Mouse (Mus musculus): ENCODE data around the gene Lrrn4cl. TPM values are rescaled to one million over a fixed set of nuclear protein-coding genes. Genes with fewer than 3 reads are reported as not detected.
"Not testable (repeated sequence)": the region's sequence is repeated elsewhere in the genome, so short reads cannot be mapped to it uniquely, and the experiment has no call there.

The Lrrn4cl gene
- polyA plus RNA-seq, 1 experiment from 2014 or later, result 2.4 TPM

DNA sequence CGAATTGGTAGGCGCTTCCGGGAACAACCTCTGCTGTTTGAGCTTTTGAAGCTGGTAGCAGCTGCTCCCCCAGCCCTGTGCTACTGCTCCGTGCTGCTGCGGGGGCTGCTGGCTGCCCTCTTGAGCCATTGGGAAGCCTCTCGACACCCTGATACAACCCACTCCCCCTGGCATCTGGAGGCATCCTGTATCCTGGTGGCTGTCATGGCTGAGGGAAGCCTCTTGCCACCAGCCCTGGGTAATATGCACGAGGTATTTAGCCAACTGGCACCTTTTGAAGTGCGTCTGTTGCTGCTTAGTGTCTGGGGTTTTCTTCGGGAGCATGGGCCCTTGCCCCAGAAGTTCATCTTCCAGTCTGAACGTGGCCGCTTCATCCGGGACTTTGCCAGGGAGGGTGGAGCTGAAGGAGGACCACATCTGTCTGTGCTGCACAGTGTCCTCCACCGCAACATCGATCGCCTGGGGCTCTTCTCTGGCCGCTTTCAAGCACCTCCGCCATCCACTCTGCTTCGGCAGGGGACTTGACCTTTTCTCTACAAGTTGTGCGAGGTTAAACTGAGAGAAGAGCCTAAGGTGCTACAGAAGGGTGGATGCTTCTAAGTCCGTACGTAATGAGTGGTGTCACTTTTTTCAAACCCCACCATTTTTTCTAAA lies 46.8 kb downstream of the Lrrn4cl start:
- Histone ChIP-seq H3K27ac (replicated peaks; ENCODE audit: low read depth, low read length) (peak overlapping the region; percentile 88), H3K4me1 (ENCODE audit: control insufficient read depth, insufficient read depth, low read length) (peaks cover 16% of the 10 kb centered on the region), H3K4me2 (ENCODE audit: low read depth, low read length) (peak overlapping the region; percentile 58), H3K9ac (ENCODE audit: low read depth, low read length) (peak overlapping the region; percentile 55), H3K4me3 (ENCODE audit: low read depth, low read length) (peak overlapping the region; percentile 98), H3K36me3 (ENCODE audit: control insufficient read depth, insufficient read depth, low read length) (peaks cover 26% of the 10 kb centered on the region)
- ATAC-seq (ENCODE audit: low read depth) (peak; percentile 32), DNase-seq (ENCODE audit: low spot score) (peak; percentile 43)
- H3K9me3 ChIP-seq (ENCODE audit: control insufficient read depth, low read length); H3K27me3 ChIP-seq (replicated peaks; ENCODE audit: control insufficient read depth, insufficient read depth, low read length): not testable (repeated sequence)
- WGBS, result 22% methylated on average over 20 of the region's 21 CpGs

DNA sequence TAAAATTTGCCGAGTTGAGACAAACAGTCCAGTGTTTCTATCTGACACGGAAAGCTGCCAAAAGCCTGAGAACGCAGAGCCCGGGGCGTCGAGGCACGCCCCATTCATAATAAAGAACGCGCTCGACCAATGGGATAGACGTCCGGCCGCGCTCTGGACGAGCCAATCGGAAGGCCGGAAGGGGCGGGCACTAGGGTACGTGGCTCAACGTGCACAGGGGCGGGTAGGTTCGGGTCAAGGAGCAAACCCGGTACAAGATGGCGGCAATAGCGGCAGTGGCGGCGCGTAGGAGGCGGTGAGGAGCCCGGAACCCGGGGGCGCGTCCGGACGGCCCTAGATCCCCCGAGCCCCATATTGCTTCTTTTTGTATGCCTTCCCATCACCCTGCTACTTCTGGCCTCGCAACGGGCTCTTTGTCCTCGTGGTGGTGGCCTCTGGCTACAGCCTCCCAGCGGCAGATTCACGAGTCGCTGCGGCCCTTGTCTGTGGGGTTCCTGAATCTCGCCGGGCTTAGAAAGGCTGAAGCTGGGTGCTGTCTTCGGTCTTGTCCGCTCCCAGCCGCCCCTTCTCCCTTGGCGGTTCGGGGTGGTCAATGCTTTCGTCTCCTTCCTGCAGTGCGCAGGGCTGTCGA lies 47.4 kb downstream of the Lrrn4cl start, which contains the start of gene Ganab:
TSS of gene Ganab (plus strand) at position 207 of the 631 bp plus-strand sequence.
- Histone ChIP-seq H3K4me3 (ENCODE audit: low read depth, low read length) (peak within 1 kb of the TSS; percentile 98), H3K27me3 (replicated peaks; ENCODE audit: control insufficient read depth, insufficient read depth, low read length) (no peaks in the 10 kb centered on the region), H3K4me2 (ENCODE audit: low read depth, low read length) (peak within 1 kb of the TSS; percentile 90), H3K4me1 (ENCODE audit: control insufficient read depth, insufficient read depth, low read length) (peaks cover 16% of the 10 kb centered on the region), H3K9ac (ENCODE audit: low read depth, low read length) (peak within 1 kb of the TSS; percentile 97), H3K27ac (replicated peaks; ENCODE audit: low read depth, low read length) (peak within 1 kb of the TSS; percentile 88), H3K9me3 (ENCODE audit: control insufficient read depth, low read length) (no peaks in the 10 kb centered on the region), H3K36me3 (ENCODE audit: control insufficient read depth, insufficient read depth, low read length) (peaks cover 31% of the 10 kb centered on the region)
- ATAC-seq (ENCODE audit: low read depth) (peak; percentile 99), DNase-seq (ENCODE audit: low spot score) (peak; percentile 99)
- 0% methylated on average over 51 of the region's 53 CpGs for WGBS

DNA sequence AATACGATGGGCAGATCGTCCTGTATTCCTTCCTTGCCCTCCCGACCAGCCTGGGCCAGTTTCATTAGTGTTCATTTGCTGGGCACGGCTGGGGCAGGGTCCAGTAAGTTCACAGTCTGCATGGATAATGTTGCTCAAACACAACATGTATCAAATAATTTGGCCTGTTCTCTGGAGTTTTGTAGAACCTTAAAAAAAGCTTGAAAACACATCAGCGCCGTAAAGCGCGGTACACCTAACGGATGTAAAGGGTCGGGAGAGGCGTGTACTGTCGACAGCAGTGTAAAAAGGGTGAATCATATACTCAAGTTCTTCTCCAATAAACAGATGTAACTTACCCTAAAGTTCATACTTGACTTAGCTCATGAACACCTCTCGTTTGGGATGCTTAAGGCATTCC lies 48.0 kb downstream of the Lrrn4cl start:
- DNase-seq (ENCODE audit: low spot score), result peak; percentile 4
- Histone ChIP-seq H3K27ac (replicated peaks; ENCODE audit: low read depth, low read length) (peak overlapping the region; percentile 88), H3K4me3 (ENCODE audit: low read depth, low read length) (peak overlapping the region; percentile 98), H3K9ac (ENCODE audit: low read depth, low read length) (peak overlapping the region; percentile 97), H3K4me2 (ENCODE audit: low read depth, low read length) (peak overlapping the region; percentile 90), H3K27me3 (replicated peaks; ENCODE audit: control insufficient read depth, insufficient read depth, low read length) (no peaks in the 10 kb centered on the region), H3K9me3 (ENCODE audit: control insufficient read depth, low read length) (no peaks in the 10 kb centered on the region), H3K36me3 (ENCODE audit: control insufficient read depth, insufficient read depth, low read length) (peaks cover 37% of the 10 kb centered on the region), H3K4me1 (ENCODE audit: control insufficient read depth, insufficient read depth, low read length) (peaks cover 16% of the 10 kb centered on the region)
- ATAC-seq (ENCODE audit: low read depth), result no peak
- 8% methylated on average over 13 of the region's 13 CpGs for WGBS

- H3K27ac ChIP-seq (replicated peaks; ENCODE audit: low read depth, low read length), result no peak overlapping the region
- peaks cover 40% of the 10 kb centered on the region for H3K36me3 ChIP-seq (ENCODE audit: control insufficient read depth, insufficient read depth, low read length)
- H3K9me3 ChIP-seq (ENCODE audit: control insufficient read depth, low read length), result no peaks in the 10 kb centered on the region
- 51% methylated on average over 3 of the region's 3 CpGs for WGBS
- peak overlapping the region; percentile 97 for H3K9ac ChIP-seq (ENCODE audit: low read depth, low read length)
- peaks cover 16% of the 10 kb centered on the region for H3K4me1 ChIP-seq (ENCODE audit: control insufficient read depth, insufficient read depth, low read length)
- no peaks in the 10 kb centered on the region for H3K27me3 ChIP-seq (replicated peaks; ENCODE audit: control insufficient read depth, insufficient read depth, low read length)
- H3K4me2 ChIP-seq (ENCODE audit: low read depth, low read length), result peak overlapping the region; percentile 90
- H3K4me3 ChIP-seq (ENCODE audit: low read depth, low read length), result peak overlapping the region; percentile 98
- DNase-seq (ENCODE audit: low spot score) (peak; percentile 4), ATAC-seq (ENCODE audit: low read depth) (no peak)
Measured at GRCm38 (mm10) chr19:8899079-8899478, 48.5 kb downstream of the Lrrn4cl start.

- Histone ChIP-seq H3K4me1 (ENCODE audit: control insufficient read depth, insufficient read depth, low read length) (peaks cover 10% of the 10 kb centered on the region), H3K4me3 (ENCODE audit: low read depth, low read length) (no peak overlapping the region), H3K27ac (replicated peaks; ENCODE audit: low read depth, low read length) (no peak overlapping the region), H3K9me3 (ENCODE audit: control insufficient read depth, low read length) (no peaks in the 10 kb centered on the region), H3K9ac (ENCODE audit: low read depth, low read length) (no peak overlapping the region), H3K4me2 (ENCODE audit: low read depth, low read length) (no peak overlapping the region), H3K36me3 (ENCODE audit: control insufficient read depth, insufficient read depth, low read length) (peaks cover 64% of the 10 kb centered on the region), H3K27me3 (replicated peaks; ENCODE audit: control insufficient read depth, insufficient read depth, low read length) (no peaks in the 10 kb centered on the region)
- ATAC-seq (ENCODE audit: low read depth), result no peak
- DNase-seq (ENCODE audit: low spot score), result no peak
- WGBS, result 93% methylated on average over 5 of the region's 5 CpGs
Measured at GRCm38 (mm10) chr19:8903412-8903811, 52.8 kb downstream of the Lrrn4cl start.

Small RNA genes within 50 kb of the gene (microRNA-seq; reads per million reads assigned to microRNA genes)
- gene Mir5136 (ENCODE audit: borderline number of aligned reads), result not detected

Other genes with a start within 250 kb of the Lrrn4cl start
- gene Slc22a6, start 232.7 kb upstream of the Lrrn4cl start, polyA plus RNA-seq (2014; fragmentation: Nextera tagmentation; extraction: Ambion mirVana), result 0.67 and 1.1 TPM in 2 replicates
- gene Chrm1, start 187.0 kb upstream of the Lrrn4cl start, polyA plus RNA-seq (2014; fragmentation: Nextera tagmentation; extraction: Ambion mirVana), result 0.35 and 0.45 TPM in 2 replicates
- gene Slc3a2, start 127.4 kb upstream of the Lrrn4cl start, polyA plus RNA-seq (2014; fragmentation: Nextera tagmentation; extraction: Ambion mirVana), result 100 and 107 TPM in 2 replicates
- 76.6 and 80.1 TPM in 2 replicates for gene Wdr74, start 114.9 kb upstream of the Lrrn4cl start, polyA plus RNA-seq (2014; fragmentation: Nextera tagmentation; extraction: Ambion mirVana)
- 0.85 and 1.9 TPM in 2 replicates for gene 1700092M07Rik, start 110.0 kb upstream of the Lrrn4cl start, polyA plus RNA-seq (2014; fragmentation: Nextera tagmentation; extraction: Ambion mirVana)
- gene Stx5a, start 109.4 kb upstream of the Lrrn4cl start, polyA plus RNA-seq (2014; fragmentation: Nextera tagmentation; extraction: Ambion mirVana), result 140 and 142 TPM in 2 replicates
- gene Nxf1, start 93.7 kb upstream of the Lrrn4cl start, polyA plus RNA-seq (2014; fragmentation: Nextera tagmentation; extraction: Ambion mirVana), result 152 and 171 TPM in 2 replicates
- gene Tmem223, start 79.8 kb upstream of the Lrrn4cl start, polyA plus RNA-seq (2014; fragmentation: Nextera tagmentation; extraction: Ambion mirVana), result 173 and 194 TPM in 2 replicates
- 74.9 and 90.3 TPM in 2 replicates for gene Tmem179b, start 76.3 kb upstream of the Lrrn4cl start, polyA plus RNA-seq (2014; fragmentation: Nextera tagmentation; extraction: Ambion mirVana)
- gene Taf6l, start 64.4 kb upstream of the Lrrn4cl start, polyA plus RNA-seq (2014; fragmentation: Nextera tagmentation; extraction: Ambion mirVana), result 16.5 and 18.1 TPM in 2 replicates
- 151 and 157 TPM in 2 replicates for gene Polr2g, start 52.2 kb upstream of the Lrrn4cl start, polyA plus RNA-seq (2014; fragmentation: Nextera tagmentation; extraction: Ambion mirVana)
- gene Zbtb3, start 48.2 kb upstream of the Lrrn4cl start, polyA plus RNA-seq (2014; fragmentation: Nextera tagmentation; extraction: Ambion mirVana), result 5.2 and 5.5 TPM in 2 replicates
- 38.4 and 40.8 TPM in 2 replicates for gene Ttc9c, start 31.4 kb upstream of the Lrrn4cl start, polyA plus RNA-seq (2014; fragmentation: Nextera tagmentation; extraction: Ambion mirVana)
- 7.8 and 9.2 TPM in 2 replicates for gene Hnrnpul2, start 30.8 kb upstream of the Lrrn4cl start, polyA plus RNA-seq (2014; fragmentation: Nextera tagmentation; extraction: Ambion mirVana)
- gene AC129217.1, start 21.0 kb upstream of the Lrrn4cl start, polyA plus RNA-seq (2014; fragmentation: Nextera tagmentation; extraction: Ambion mirVana), result not detected in 2 replicates
- 44.9 and 47.3 TPM in 2 replicates for gene Bscl2, start 13.3 kb upstream of the Lrrn4cl start, polyA plus RNA-seq (2014; fragmentation: Nextera tagmentation; extraction: Ambion mirVana)
- gene Gng3, start 11.6 kb upstream of the Lrrn4cl start, polyA plus RNA-seq (2014; fragmentation: Nextera tagmentation; extraction: Ambion mirVana), result 22.2 and 24.6 TPM in 2 replicates
- gene Ubxn1, start 20.7 kb downstream of the Lrrn4cl start, polyA plus RNA-seq (2014; fragmentation: Nextera tagmentation; extraction: Ambion mirVana), result 144 and 149 TPM in 2 replicates
- 53.8 and 57.5 TPM in 2 replicates for gene Uqcc3, start 30.2 kb downstream of the Lrrn4cl start, polyA plus RNA-seq (2014; fragmentation: Nextera tagmentation; extraction: Ambion mirVana)
- 60.2 and 68.8 TPM in 2 replicates for gene Lbhd1, start 33.0 kb downstream of the Lrrn4cl start, polyA plus RNA-seq (2014; fragmentation: Nextera tagmentation; extraction: Ambion mirVana)
- not detected in 2 replicates for gene Gm49403, start 33.2 kb downstream of the Lrrn4cl start, polyA plus RNA-seq (2014; fragmentation: Nextera tagmentation; extraction: Ambion mirVana)
- gene 1810009A15Rik, start 38.1 kb downstream of the Lrrn4cl start, polyA plus RNA-seq (2014; fragmentation: Nextera tagmentation; extraction: Ambion mirVana), result 77.4 and 86.6 TPM in 2 replicates
- gene Gm49416, start 38.2 kb downstream of the Lrrn4cl start, polyA plus RNA-seq (2014; fragmentation: Nextera tagmentation; extraction: Ambion mirVana), result not detected in 2 replicates
- gene Ints5, start 42.2 kb downstream of the Lrrn4cl start, polyA plus RNA-seq (2014; fragmentation: Nextera tagmentation; extraction: Ambion mirVana), result 34.8 and 35.1 TPM in 2 replicates
- 99.2 and 103 TPM in 2 replicates for gene Ganab, start 47.3 kb downstream of the Lrrn4cl start, polyA plus RNA-seq (2014; fragmentation: Nextera tagmentation; extraction: Ambion mirVana)
- gene B3gat3, start 69.6 kb downstream of the Lrrn4cl start, polyA plus RNA-seq (2014; fragmentation: Nextera tagmentation; extraction: Ambion mirVana), result 42.3 and 42.4 TPM in 2 replicates
- gene Rom1, start 78.6 kb downstream of the Lrrn4cl start, polyA plus RNA-seq (2014; fragmentation: Nextera tagmentation; extraction: Ambion mirVana), result 2.2 and 2.5 TPM in 2 replicates
- gene Eml3, start 78.8 kb downstream of the Lrrn4cl start, polyA plus RNA-seq (2014; fragmentation: Nextera tagmentation; extraction: Ambion mirVana), result 18.2 and 20.4 TPM in 2 replicates
- 39.7 and 43.6 TPM in 2 replicates for gene Mta2, start 91.1 kb downstream of the Lrrn4cl start, polyA plus RNA-seq (2014; fragmentation: Nextera tagmentation; extraction: Ambion mirVana)
- gene Tut1, start 103.1 kb downstream of the Lrrn4cl start, polyA plus RNA-seq (2014; fragmentation: Nextera tagmentation; extraction: Ambion mirVana), result 24.7 and 27.8 TPM in 2 replicates
- gene Eef1g, start 116.3 kb downstream of the Lrrn4cl start, polyA plus RNA-seq (2014; fragmentation: Nextera tagmentation; extraction: Ambion mirVana), result 469 and 503 TPM in 2 replicates
- gene Ahnak, start 138.5 kb downstream of the Lrrn4cl start, polyA plus RNA-seq (2014; fragmentation: Nextera tagmentation; extraction: Ambion mirVana), result 44.8 and 57.6 TPM in 2 replicates
- not detected in 2 replicates for gene Scgb1a1, start 237.2 kb downstream of the Lrrn4cl start, polyA plus RNA-seq (2014; fragmentation: Nextera tagmentation; extraction: Ambion mirVana)